Mouse (Mus musculus): ENCODE data around the gene Pdcd11. TPM values are rescaled to one million over a fixed set of nuclear protein-coding genes. Genes with fewer than 3 reads are reported as not detected.
"Not testable (repeated sequence)": the region's sequence is repeated elsewhere in the genome, so short reads cannot be mapped to it uniquely, and the experiment has no call there.

Pdcd11 gene
- polyA plus RNA-seq, 1 experiment: 9.4 TPM

DNA sequence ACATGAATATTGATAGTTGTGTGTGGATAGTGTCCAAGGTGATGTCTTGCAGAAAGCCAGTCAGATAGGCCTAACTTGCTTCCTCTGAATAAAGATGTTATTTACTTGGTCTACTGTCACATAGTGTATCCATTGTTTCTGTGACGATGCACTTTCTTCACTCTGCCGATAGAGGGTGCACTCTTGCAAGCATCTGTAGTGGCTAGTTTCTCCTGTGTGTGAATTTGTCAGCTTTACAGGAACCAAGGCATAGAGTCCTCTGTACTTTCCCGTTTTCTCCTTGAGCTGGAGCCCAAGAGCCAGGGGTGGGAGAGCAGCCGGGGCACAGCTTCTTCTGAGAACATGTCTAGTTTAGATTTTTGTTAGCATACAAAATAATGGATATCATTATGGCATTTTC lies 30.5 kb downstream of the Pdcd11 start:
- TF ChIP-seq GATA1 (IDR thresholded peaks at IDR 0.05; ENCODE audit: borderline replicate concordance, low read length): no peak
- no peak for TF ChIP-seq FLI1 (IDR thresholded peaks at IDR 0.05; ENCODE audit: low read length)
- H3K27me3 ChIP-seq (replicated peaks): no peaks in the 10 kb centered on the region
- peaks cover 91% of the 10 kb centered on the region for H3K36me3 ChIP-seq (replicated peaks; ENCODE audit: low read length)
- peaks cover 8% of the 10 kb centered on the region; the same call in 1 of the 2 replicates for H3K4me1 ChIP-seq
- H3K4me3 ChIP-seq (replicated peaks): no peak overlapping the region
- no peaks in the 10 kb centered on the region for H3K9me3 ChIP-seq

GRCm38 (mm10) chr19:47122802-47123201 lies 32.2 kb downstream of the Pdcd11 start:
- no peak for TF ChIP-seq FLI1 (IDR thresholded peaks at IDR 0.05; ENCODE audit: low read length)
- TF ChIP-seq GATA1 (IDR thresholded peaks at IDR 0.05; ENCODE audit: borderline replicate concordance, low read length): no peak
- H3K4me3 ChIP-seq (replicated peaks): no peak overlapping the region
- H3K9me3 ChIP-seq: no peaks in the 10 kb centered on the region
- peaks cover 91% of the 10 kb centered on the region for H3K36me3 ChIP-seq (replicated peaks; ENCODE audit: low read length)
- H3K4me1 ChIP-seq: peaks cover 8% of the 10 kb centered on the region; the same call in 1 of the 2 replicates
- H3K27me3 ChIP-seq (replicated peaks): no peaks in the 10 kb centered on the region

DNA sequence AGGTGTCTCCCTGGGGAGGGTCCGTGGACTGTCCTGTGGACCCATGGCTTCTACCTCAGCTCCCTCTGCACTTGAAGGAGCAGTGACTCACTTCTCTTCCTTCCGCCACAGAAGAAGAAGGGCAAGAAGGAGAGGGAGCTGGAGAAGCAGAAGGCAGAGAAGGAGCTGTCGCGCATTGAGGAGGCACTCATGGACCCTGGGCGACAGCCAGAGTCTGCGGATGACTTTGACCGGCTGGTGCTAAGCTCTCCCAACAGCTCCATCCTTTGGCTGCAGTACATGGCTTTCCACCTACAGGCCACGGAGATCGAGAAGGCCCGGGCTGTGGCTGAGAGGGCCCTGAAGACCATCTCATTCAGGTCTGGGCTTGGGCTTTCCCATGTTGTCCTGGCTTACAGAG lies 37.6 kb downstream of the Pdcd11 start:
- Histone ChIP-seq H3K36me3 (replicated peaks; ENCODE audit: low read length) (peaks cover 98% of the 10 kb centered on the region), H3K9me3 (no peaks in the 10 kb centered on the region), H3K4me1 (peaks cover 22% of the 10 kb centered on the region), H3K27me3 (replicated peaks) (no peaks in the 10 kb centered on the region), H3K4me3 (replicated peaks) (no peak overlapping the region)
- TF ChIP-seq GATA1 (IDR thresholded peaks at IDR 0.05; ENCODE audit: borderline replicate concordance, low read length) (no peak), FLI1 (IDR thresholded peaks at IDR 0.05; ENCODE audit: low read length) (no peak)

DNA sequence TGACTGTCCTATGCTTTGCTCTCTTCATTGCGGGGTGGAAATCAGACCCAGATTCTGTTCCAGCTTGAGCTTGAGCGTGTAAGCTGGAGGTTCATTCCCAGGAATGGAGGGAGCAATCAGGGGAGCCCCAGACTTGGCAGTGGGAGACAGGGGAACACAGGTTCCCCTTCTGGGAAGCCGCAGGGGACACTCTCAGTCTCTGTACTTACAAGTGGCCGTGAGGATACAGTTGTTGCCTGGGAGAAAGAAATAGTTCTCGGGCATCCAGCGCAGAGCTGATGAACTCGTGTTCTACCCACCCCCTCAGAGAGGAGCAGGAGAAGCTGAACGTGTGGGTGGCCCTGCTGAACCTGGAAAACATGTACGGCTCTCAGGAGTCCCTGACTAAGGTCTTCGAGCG lies 38.3 kb downstream of the Pdcd11 start:
- Histone ChIP-seq H3K9me3 (no peaks in the 10 kb centered on the region), H3K36me3 (replicated peaks; ENCODE audit: low read length) (peaks cover 98% of the 10 kb centered on the region), H3K27me3 (replicated peaks) (no peaks in the 10 kb centered on the region), H3K4me1 (peaks cover 29% of the 10 kb centered on the region), H3K4me3 (replicated peaks) (no peak overlapping the region)
- TF ChIP-seq GATA1 (IDR thresholded peaks at IDR 0.05; ENCODE audit: borderline replicate concordance, low read length) (no peak), FLI1 (IDR thresholded peaks at IDR 0.05; ENCODE audit: low read length) (no peak)

- Histone ChIP-seq H3K4me3 (replicated peaks) (no peak overlapping the region), H3K9me3 (no peaks in the 10 kb centered on the region), H3K27me3 (replicated peaks) (no peaks in the 10 kb centered on the region), H3K36me3 (replicated peaks; ENCODE audit: low read length) (peaks cover 95% of the 10 kb centered on the region), H3K4me1 (peaks cover 45% of the 10 kb centered on the region)
- TF ChIP-seq FLI1 (IDR thresholded peaks at IDR 0.05; ENCODE audit: low read length): no peak
- TF ChIP-seq GATA1 (IDR thresholded peaks at IDR 0.05; ENCODE audit: borderline replicate concordance, low read length): no peak
Observed at GRCm38 (mm10) chr19:47130551-47131125, 40.1 kb downstream of the Pdcd11 start.

DNA sequence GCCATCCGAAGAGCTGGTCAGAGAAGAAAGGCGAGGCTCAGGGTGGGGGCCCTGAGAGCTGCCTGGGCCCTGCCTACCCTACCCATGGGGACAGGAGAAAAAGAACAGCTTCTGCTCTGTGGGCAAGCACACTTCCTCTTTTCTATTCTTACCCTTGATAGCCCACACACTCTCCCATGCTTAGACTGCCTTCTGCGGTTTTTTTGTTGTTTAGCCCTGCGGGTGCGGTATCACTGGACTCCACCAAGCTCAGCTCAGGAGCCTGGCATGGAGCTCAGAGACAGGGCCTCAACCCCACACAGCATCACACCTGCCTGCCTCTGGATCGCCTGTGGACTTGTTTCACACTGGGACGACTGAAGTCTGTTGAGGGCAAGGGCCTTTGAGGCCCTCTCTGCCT lies 42.6 kb downstream of the Pdcd11 start:
- H3K4me1 ChIP-seq: peaks cover 70% of the 10 kb centered on the region
- no peaks in the 10 kb centered on the region for H3K27me3 ChIP-seq (replicated peaks)
- no peaks in the 10 kb centered on the region for H3K9me3 ChIP-seq
- no peak for TF ChIP-seq GATA1 (IDR thresholded peaks at IDR 0.05; ENCODE audit: borderline replicate concordance, low read length)
- TF ChIP-seq FLI1 (IDR thresholded peaks at IDR 0.05; ENCODE audit: low read length): no peak
- peaks cover 72% of the 10 kb centered on the region for H3K36me3 ChIP-seq (replicated peaks; ENCODE audit: low read length)
- H3K4me3 ChIP-seq (replicated peaks): peak overlapping the region; percentile 85

DNA sequence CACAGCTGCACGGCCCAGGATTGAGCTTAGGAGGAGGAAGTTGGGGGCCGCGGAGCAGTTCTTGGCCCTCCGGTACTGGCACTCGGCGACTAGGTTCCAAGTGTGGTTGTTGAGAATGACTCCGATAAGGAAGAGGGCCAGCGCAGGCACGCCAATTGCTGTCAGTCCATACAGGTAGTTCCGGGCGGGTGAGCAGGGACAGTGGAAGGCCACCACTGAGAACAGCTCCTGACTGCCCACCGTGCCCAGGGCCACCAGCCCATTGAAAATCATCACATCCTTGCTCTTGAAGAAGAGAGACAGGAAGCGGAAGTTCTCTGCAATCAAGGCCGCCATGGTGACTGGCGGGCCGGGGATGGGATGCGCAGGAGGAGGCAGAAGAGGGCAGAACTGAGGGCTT lies 45.0 kb downstream of the Pdcd11 start:
- peaks cover 16% of the 10 kb centered on the region for H3K27me3 ChIP-seq (replicated peaks)
- peaks cover 83% of the 10 kb centered on the region for H3K4me1 ChIP-seq
- peak overlapping the region; percentile 52 for H3K4me3 ChIP-seq (replicated peaks)
- H3K9me3 ChIP-seq: no peaks in the 10 kb centered on the region
- H3K36me3 ChIP-seq (replicated peaks; ENCODE audit: low read length): peaks cover 48% of the 10 kb centered on the region
- TF ChIP-seq GATA1 (IDR thresholded peaks at IDR 0.05; ENCODE audit: borderline replicate concordance, low read length): no peak
- no peak for TF ChIP-seq FLI1 (IDR thresholded peaks at IDR 0.05; ENCODE audit: low read length)

DNA sequence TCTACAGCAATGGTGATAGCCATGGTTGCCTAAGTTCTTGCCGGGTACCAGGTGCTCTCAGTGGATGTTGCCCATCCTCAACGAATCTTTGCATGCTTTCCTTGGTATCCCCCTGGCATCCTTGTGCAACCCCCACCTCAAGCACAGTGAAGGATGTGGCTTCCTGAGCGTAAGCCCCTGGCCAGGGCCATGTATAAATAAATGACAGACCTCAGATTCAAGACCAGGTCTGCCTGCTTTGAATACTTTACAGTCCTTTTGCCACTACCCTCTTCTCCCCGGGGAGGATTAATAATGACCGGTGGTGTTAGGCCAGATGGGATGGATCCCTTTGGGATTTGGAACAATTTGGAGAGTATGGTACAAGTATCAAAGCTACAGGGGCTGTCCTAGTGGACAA lies 45.6 kb downstream of the Pdcd11 start:
- H3K4me1 ChIP-seq: peaks cover 85% of the 10 kb centered on the region

DNA sequence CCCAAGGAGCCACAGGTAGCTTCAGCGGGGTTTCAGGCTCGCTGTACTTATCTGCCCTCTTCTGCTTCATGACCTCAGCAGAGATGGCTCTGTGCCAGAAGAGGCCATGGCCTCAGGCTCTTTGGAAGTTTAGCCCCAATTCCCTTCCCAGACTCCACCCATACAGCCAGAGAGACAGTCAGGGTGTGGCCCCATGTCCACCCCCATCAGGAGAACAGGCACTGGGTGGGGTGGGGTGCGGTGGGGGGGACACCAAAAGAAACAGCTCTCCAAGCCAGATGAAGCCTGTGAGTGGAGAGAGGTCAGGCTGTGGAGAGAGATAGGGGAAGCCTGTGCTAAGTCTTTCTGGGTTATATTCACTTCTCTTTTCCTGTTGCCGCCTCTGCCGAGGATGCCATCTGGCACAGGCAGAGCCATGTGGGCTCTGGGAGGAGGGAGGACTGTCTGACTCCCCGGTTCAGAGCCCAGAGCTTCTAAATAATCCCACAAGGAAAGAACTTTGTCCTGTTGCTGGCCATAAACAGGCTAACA lies 46.5 kb downstream of the Pdcd11 start:
- Histone ChIP-seq H3K36me3 (replicated peaks; ENCODE audit: low read length) (peaks cover 33% of the 10 kb centered on the region), H3K27me3 (replicated peaks) (peaks cover 25% of the 10 kb centered on the region), H3K4me1 (peaks cover 77% of the 10 kb centered on the region), H3K9me3 (no peaks in the 10 kb centered on the region), H3K4me3 (replicated peaks) (peak overlapping the region; percentile 93)
- no peak for TF ChIP-seq FLI1 (IDR thresholded peaks at IDR 0.05; ENCODE audit: low read length)
- no peak for TF ChIP-seq GATA1 (IDR thresholded peaks at IDR 0.05; ENCODE audit: borderline replicate concordance, low read length)

More for the DNA sequence above, 45.6 kb downstream of the Pdcd11 start:
- TF ChIP-seq GATA1 (IDR thresholded peaks at IDR 0.05; ENCODE audit: borderline replicate concordance, low read length) (no peak), FLI1 (IDR thresholded peaks at IDR 0.05; ENCODE audit: low read length) (no peak)
- Histone ChIP-seq H3K36me3 (replicated peaks; ENCODE audit: low read length) (peaks cover 42% of the 10 kb centered on the region), H3K9me3 (no peaks in the 10 kb centered on the region), H3K27me3 (replicated peaks) (peaks cover 22% of the 10 kb centered on the region), H3K4me3 (replicated peaks) (peak overlapping the region; percentile 52)

GRCm38 (mm10) chr19:47137771-47138421 lies 47.3 kb downstream of the Pdcd11 start, which contains the start of gene Calhm2:
Calhm2 (minus strand) TSS chr19:47138294.
- H3K27me3 ChIP-seq (replicated peaks): peaks cover 31% of the 10 kb centered on the region
- H3K9me3 ChIP-seq: no peaks in the 10 kb centered on the region
- peak within 1 kb of the TSS; percentile 93 for H3K4me3 ChIP-seq (replicated peaks)
- TF ChIP-seq FLI1 (IDR thresholded peaks at IDR 0.05; ENCODE audit: low read length) (no peak), GATA1 (IDR thresholded peaks at IDR 0.05; ENCODE audit: borderline replicate concordance, low read length) (no peak)
- peaks cover 69% of the 10 kb centered on the region for H3K4me1 ChIP-seq
- peaks cover 25% of the 10 kb centered on the region for H3K36me3 ChIP-seq (replicated peaks; ENCODE audit: low read length)

DNA sequence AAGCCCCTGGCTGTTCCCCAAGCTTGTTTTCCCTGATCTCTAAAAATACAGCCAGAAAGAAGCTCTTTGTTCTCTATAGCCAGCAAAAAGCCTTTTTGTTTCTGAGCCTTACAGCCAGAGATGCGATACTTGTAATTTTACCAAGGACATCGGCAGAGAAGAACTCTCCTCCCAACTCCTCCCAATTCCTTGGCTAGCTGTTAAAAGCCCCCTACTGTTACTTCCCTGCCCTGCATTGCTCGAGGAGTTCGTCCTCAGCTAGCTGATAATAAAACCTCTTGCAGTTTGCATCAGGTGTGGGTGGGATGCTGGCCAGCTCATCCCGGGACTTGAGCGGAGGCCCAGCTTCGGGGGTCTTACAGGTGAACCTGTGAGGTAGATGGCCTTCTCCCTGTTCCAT lies 49.0 kb downstream of the Pdcd11 start:
- H3K4me3 ChIP-seq (replicated peaks); H3K9me3 ChIP-seq: not testable (repeated sequence)
- H3K27me3 ChIP-seq (replicated peaks): peaks cover 48% of the 10 kb centered on the region
- peaks cover 54% of the 10 kb centered on the region for H3K4me1 ChIP-seq
- peaks cover 12% of the 10 kb centered on the region for H3K36me3 ChIP-seq (replicated peaks; ENCODE audit: low read length)
